Comparison of ENCODE assay signal across 11 mouse cellular contexts in genomic region chr17:45933034-45933433, GRCm38 (mm10).
"Had no signal": no experiment of that assay in that cellular context is flagged by ENCODE, and none has a peak within 500 bp of the region (broad histone marks: within the 10 kb centered on the region; RNA-seq: fewer than 3 reads in every experiment).

No protein-coding gene starts in this region.

- ATAC-seq: intestine, postnatal 0 days; lung, postnatal 0 days had no signal

- H3K36me3 ChIP-seq: neural tube, embryonic 13.5 days had no signal

- H3K4me3 ChIP-seq: neural tube, embryonic 13.5 days had no signal

- H3K9ac ChIP-seq: liver, embryonic 14.5 days; neural tube, embryonic 13.5 days had no signal

- H3K9me3 ChIP-seq: neural tube, embryonic 13.5 days had no signal

- DNase-seq: kidney, adult 8-10 months; lung, adult 18-20 months; lung, postnatal 36 days; right cerebral cortex, postnatal 14 days; thymus, adult 18-20 months; thymus, postnatal 14 days had no signal

- H3K4me2 ChIP-seq: neural tube, embryonic 13.5 days had no signal

- H3K27ac ChIP-seq: kidney, postnatal 0 days; liver, embryonic 14.5 days; neural tube, embryonic 13.5 days had no signal
